Mouse (Mus musculus) spleen, adult 2 months (tissue): ENCODE measurements around the gene Ccdc88c. TPM values are rescaled to one million over a fixed set of nuclear protein-coding genes. Genes with fewer than 3 reads are reported as not detected.
A peak's percentile ranks its signal among the peaks of the same experiment; 100 is the strongest.

Source experiments
- DNase-seq, 2 experiments: peaks; one replicate each; pipeline versions ENCODE4 v3.0.0 to v3.0.0-alpha.2; 2012 to 2021; ENCODE audit warnings: low spot score in 2 of 2, low read depth in 1 of 2
- H3K27ac ChIP-seq: fragments of 200-500 bp; 2 replicates; pipeline ENCODE4 v1.5.1; 2012; ENCODE audit warnings: low read length, inconsistent platforms; ENCODE audit not compliant: insufficient read depth
- H3K27me3 ChIP-seq: fragments of 200-500 bp; 2 replicates; pipeline ENCODE4 v1.6.1; 2012; ENCODE audit warnings: mild to moderate bottlenecking, moderate library complexity, low read length, inconsistent platforms; ENCODE audit not compliant: control insufficient read depth, insufficient read depth
- H3K36me3 ChIP-seq: fragments of 200-500 bp; 2 replicates; pipeline ENCODE4 v1.6.1; 2012; ENCODE audit warnings: mild to moderate bottlenecking, low read length, inconsistent platforms; ENCODE audit not compliant: control insufficient read depth, insufficient read depth
- H3K4me1 ChIP-seq: fragments of 200-500 bp; 2 replicates; pipeline ENCODE4 v1.6.1; 2011; ENCODE audit warnings: inconsistent platforms; ENCODE audit not compliant: control insufficient read depth, insufficient read depth, insufficient read length
- H3K4me3 ChIP-seq: fragments of 200-500 bp; 2 replicates; pipeline ENCODE4 v1.5.1; 2011; ENCODE audit warnings: mild to moderate bottlenecking, inconsistent platforms; ENCODE audit not compliant: insufficient read depth, insufficient read length; ENCODE audit errors: extremely low read depth
- CTCF ChIP-seq: fragments of 200-500 bp; IDR thresholded peaks from 2 replicates; pipeline ENCODE4 v1.5.1; 2011; ENCODE audit warnings: mild to moderate bottlenecking, inconsistent platforms; ENCODE audit not compliant: insufficient read depth, insufficient read length, insufficient replicate concordance; ENCODE audit errors: extremely low read depth
- POLR2A ChIP-seq: fragments of 200-500 bp; IDR thresholded peaks from 2 replicates; pipeline ENCODE4 v1.6.1; 2011; ENCODE audit warnings: low read depth, low read length, inconsistent platforms
- WGBS: fragments of 180-500 bp; shearing (Covaris S2); methylation state at CpG from one replicate; pipeline ENCODE4 v1.1.7; 2018; 5-methylcytosine and 5-hydroxymethylcytosine counted together
- polyA plus RNA-seq: library from polyadenylated mRNA; depleted of rRNA; stranded (reverse); fragments of >200 nt; gene quantifications from 2 replicates; pipeline ENCODE4 v1.2.3, GENCODE M21; 2012

Gene Ccdc88c
- polyA plus RNA-seq, 1 experiment: 48.3 TPM

DNA sequence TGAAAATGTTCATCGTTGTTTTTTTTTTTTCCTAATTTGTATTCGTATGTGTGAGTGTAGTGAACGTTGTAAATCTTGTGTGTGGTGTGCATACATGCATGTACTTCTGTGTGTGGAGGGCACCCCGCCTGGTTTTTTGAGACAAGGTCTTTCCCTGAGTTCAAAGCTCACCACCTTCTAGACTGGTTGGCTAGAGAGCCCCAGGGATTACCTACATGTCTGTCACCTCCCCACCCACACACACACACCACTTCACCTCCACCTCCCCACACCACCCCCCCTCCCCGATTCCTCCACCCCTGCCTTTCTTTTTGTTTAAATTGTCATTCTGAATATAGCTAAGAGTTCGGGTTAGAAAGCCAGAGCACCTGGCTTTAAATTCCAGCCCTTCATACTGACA lies 128.0 kb downstream of the Ccdc88c start:
- no peak for DNase-seq
- peaks cover 9% of the 10 kb centered on the region; the same call in 1 of the 2 replicates for H3K4me1 ChIP-seq
- H3K36me3 ChIP-seq: no peaks in the 10 kb centered on the region
- TF ChIP-seq CTCF: no peak
- no peak for TF ChIP-seq POLR2A
- WGBS: 69% methylated on average over 6 of the region's 6 CpGs
- no peak overlapping the region for H3K4me3 ChIP-seq
- peak overlapping the region; percentile 12; the same call in 1 of the 2 replicates for H3K27ac ChIP-seq
- peaks cover 2% of the 10 kb centered on the region; the same call in 1 of the 2 replicates for H3K27me3 ChIP-seq

- Histone ChIP-seq H3K27me3 (peaks cover 2% of the 10 kb centered on the region; the same call in 1 of the 2 replicates), H3K27ac (peak overlapping the region; percentile 31), H3K4me1 (peaks cover 9% of the 10 kb centered on the region; the same call in 1 of the 2 replicates), H3K4me3 (peak overlapping the region; percentile 57), H3K36me3 (no peaks in the 10 kb centered on the region)
- TF ChIP-seq CTCF (no peak), POLR2A (no peak)
- WGBS: 2% methylated on average over 30 of the region's 30 CpGs
- DNase-seq: peak in 1 of 2 experiments; percentile 20
These were observed 129.7 kb downstream of the Ccdc88c start for GRCm38 (mm10) chr12:100899111-100899640.

GRCm38 (mm10) chr12:100897736-100898650 lies 130.9 kb downstream of the Ccdc88c start:
- H3K4me3 ChIP-seq: peak overlapping the region; percentile 57; the same call in 1 of the 2 replicates
- WGBS: 38% methylated on average over 12 of the region's 12 CpGs
- no peak for DNase-seq
- H3K4me1 ChIP-seq: peaks cover 6% of the 10 kb centered on the region; the same call in 1 of the 2 replicates
- H3K27me3 ChIP-seq: peaks cover 2% of the 10 kb centered on the region; the same call in 1 of the 2 replicates
- no peaks in the 10 kb centered on the region for H3K36me3 ChIP-seq
- no peak overlapping the region for H3K27ac ChIP-seq
- no peak for TF ChIP-seq POLR2A
- TF ChIP-seq CTCF: no peak

GRCm38 (mm10) chr12:100896661-100897060 lies 132.2 kb downstream of the Ccdc88c start:
- peaks cover 6% of the 10 kb centered on the region; the same call in 1 of the 2 replicates for H3K4me1 ChIP-seq
- 77% methylated on average over 3 of the region's 3 CpGs for WGBS
- no peak overlapping the region for H3K4me3 ChIP-seq
- no peaks in the 10 kb centered on the region for H3K36me3 ChIP-seq
- H3K27me3 ChIP-seq: peaks cover 2% of the 10 kb centered on the region; the same call in 1 of the 2 replicates
- TF ChIP-seq POLR2A (no peak), CTCF (no peak)
- H3K27ac ChIP-seq: no peak overlapping the region
- DNase-seq: no peak

DNA sequence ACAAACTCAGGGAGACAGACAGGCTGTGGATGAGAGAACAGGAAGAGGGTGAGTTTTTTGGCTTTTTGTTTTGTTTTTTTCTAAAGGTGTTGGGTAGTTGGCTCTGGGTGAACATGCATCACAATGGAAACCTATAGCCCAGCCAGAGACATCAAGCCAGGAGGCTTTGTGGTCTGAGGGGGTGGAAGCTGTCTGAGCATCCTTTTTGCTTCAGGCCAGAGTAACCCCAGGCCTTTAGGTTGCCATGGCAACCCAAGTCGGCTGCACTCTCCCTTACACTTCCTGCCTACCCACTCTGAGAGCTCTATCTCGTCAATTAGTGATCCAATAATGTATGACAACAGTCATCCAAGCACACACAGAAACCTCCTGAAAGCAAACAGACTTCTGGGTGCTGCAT lies 133.4 kb downstream of the Ccdc88c start:
- peaks cover 2% of the 10 kb centered on the region; the same call in 1 of the 2 replicates for H3K27me3 ChIP-seq
- no peaks in the 10 kb centered on the region for H3K36me3 ChIP-seq
- peak in 1 of 2 experiments; percentile 59 for DNase-seq
- no peak overlapping the region for H3K4me3 ChIP-seq
- peaks cover 6% of the 10 kb centered on the region; the same call in 1 of the 2 replicates for H3K4me1 ChIP-seq
- TF ChIP-seq POLR2A (no peak), CTCF (no peak)
- peak overlapping the region; percentile 13; the same call in 1 of the 2 replicates for H3K27ac ChIP-seq
- WGBS: 3% methylated on average over 2 of the region's 2 CpGs

DNA sequence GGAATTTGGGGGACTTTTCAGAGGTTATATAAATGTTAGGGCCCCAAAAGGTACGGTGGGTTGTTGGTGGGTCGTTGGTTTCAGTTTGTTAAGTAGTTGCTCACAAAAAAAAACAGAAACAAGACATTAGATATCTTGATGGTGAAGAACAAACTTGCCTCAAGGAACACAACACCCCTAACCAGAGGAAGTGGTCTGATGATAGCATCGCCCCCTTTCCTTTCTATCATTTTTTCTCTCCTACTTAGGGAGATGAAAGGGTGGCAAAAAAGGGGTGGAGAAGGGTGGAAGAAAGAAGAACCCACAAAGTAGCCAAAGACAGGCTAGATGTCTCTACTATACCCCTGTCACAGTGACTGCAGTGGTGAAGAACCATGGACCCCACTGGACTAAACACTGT lies 138.3 kb downstream of the Ccdc88c start:
- TF ChIP-seq POLR2A (no peak), CTCF (no peak)
- Histone ChIP-seq H3K4me1 (no peaks in the 10 kb centered on the region; the same call in 1 of the 2 replicates), H3K27ac (peak overlapping the region; percentile 56; the same call in 1 of the 2 replicates), H3K27me3 (no peaks in the 10 kb centered on the region), H3K36me3 (no peaks in the 10 kb centered on the region), H3K4me3 (no peak overlapping the region)
- no peak for DNase-seq
- WGBS: 67% methylated on average over 3 of the region's 3 CpGs
